Mouse (Mus musculus) kidney, postnatal 0 days (tissue): Measurements from ENCODE around the gene Hnrnpa2b1. TPM values are rescaled to one million over a fixed set of nuclear protein-coding genes. Genes with fewer than 3 reads are reported as not detected.

ENCODE experiments used
- ATAC-seq: fragments of 200-750 bp; cut with Nextera tagmentation; replicated peaks from 2 replicates; pipeline ENCODE4 v1.8.0; 2017; ENCODE audit warnings: low read depth, moderate number of reproducible peaks, moderate TSS enrichment, moderate library complexity; ENCODE audit not compliant: low FRiP score
- DNase-seq: peaks from one replicate; pipeline ENCODE4 v3.0.0-alpha.2; 2016; ENCODE audit warnings: low spot score
- H3K27ac ChIP-seq: fragments of 300-500 bp; sonication (generic); 2 replicates; pipeline ENCODE4 v1.5.1; 2014; ENCODE audit warnings: mild to moderate bottlenecking
- H3K27me3 ChIP-seq: fragments of 300-500 bp; sonication (generic); 2 replicates; pipeline ENCODE4 v1.6.1; 2014; ENCODE audit warnings: low read length, mixed read lengths; ENCODE audit not compliant: insufficient read depth
- H3K36me3 ChIP-seq: fragments of 300-500 bp; sonication (generic); 2 replicates; pipeline ENCODE4 v1.6.1; 2014; ENCODE audit warnings: low read length, mixed read lengths; ENCODE audit not compliant: insufficient read depth
- H3K4me1 ChIP-seq: fragments of 300-500 bp; sonication (generic); replicated peaks from 2 replicates; pipeline ENCODE4 v1.6.1; 2014; ENCODE audit warnings: antibody characterized with exemption, low read length, mixed read lengths; ENCODE audit not compliant: insufficient read depth
- H3K4me2 ChIP-seq: fragments of 300-500 bp; sonication (generic); 2 replicates; pipeline ENCODE4 v1.6.1; 2014; ENCODE audit warnings: mild to moderate bottlenecking, low read length, moderate library complexity, mixed read lengths
- H3K4me3 ChIP-seq: fragments of 300-500 bp; sonication (generic); replicated peaks from 2 replicates; pipeline ENCODE4 v1.5.1; 2014; ENCODE audit warnings: low read depth, low read length
- H3K9ac ChIP-seq: fragments of 300-500 bp; sonication (generic); 2 replicates; pipeline ENCODE4 v1.6.1; 2014; ENCODE audit warnings: low read depth, low read length
- H3K9me3 ChIP-seq: fragments of 300-500 bp; sonication (generic); replicated peaks from 2 replicates; pipeline ENCODE4 v1.6.1; 2016; ENCODE audit warnings: low read length, inconsistent platforms, mixed read lengths
- CTCF ChIP-seq: IDR thresholded peaks from 2 replicates; pipeline ENCODE4 v1.5.1; 2016; ENCODE audit warnings: antibody characterized with exemption, low read depth, mild to moderate bottlenecking, moderate library complexity
- WGBS: fragments of 180-500 bp; shearing (Covaris S2); extraction: QIAGEN DNeasy Blood & Tissue Kit; methylation state at CpG from one replicate; pipeline ENCODE4 v1.1.7; 2014; 5-methylcytosine and 5-hydroxymethylcytosine counted together
- polyA plus RNA-seq: library from polyadenylated mRNA; unstranded; fragments of >200 nt; fragmentation: Nextera tagmentation; extraction: Ambion mirVana; gene quantifications from 2 replicates; pipeline ENCODE4 v1.2.1, GENCODE M21; 2015

Hnrnpa2b1 gene
- polyA plus RNA-seq, 1 experiment from 2014 or later: 1,374 TPM

DNA sequence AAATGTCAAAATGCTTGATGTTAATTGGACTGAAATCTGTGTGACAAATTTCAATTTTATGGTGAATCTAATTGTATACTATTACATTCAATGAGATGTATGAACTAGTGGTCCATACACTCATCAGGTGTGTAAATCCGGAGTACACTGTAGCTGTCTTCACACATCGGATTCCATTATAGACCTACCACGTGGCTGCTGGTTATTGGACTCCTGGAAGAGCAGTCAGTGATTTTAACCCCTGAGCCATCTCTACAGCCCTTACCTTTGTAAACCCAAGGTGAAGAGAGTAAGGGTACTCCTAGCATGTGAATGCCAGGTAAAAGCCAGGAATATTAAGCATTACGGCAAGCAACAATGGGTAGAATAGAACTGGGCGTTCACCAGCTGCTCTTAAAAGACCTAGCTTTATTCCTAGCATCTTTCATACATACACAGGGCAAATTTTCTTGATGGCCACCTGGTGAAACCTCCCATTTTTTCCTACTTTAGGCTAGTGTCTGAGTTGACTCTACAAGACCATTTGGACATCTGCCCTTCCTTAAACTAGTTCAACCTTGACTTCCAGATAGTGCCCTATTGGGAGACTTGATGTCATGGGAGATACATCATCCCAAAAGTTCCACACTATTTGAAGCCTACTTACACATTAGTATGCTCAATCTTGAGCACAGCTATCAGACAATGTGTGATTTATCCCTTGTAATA is 10.2 kb downstream of the Hnrnpa2b1 start:
- no peak for TF ChIP-seq CTCF
- Histone ChIP-seq H3K9me3 (no peaks in the 10 kb centered on the region), H3K4me2 (no peak overlapping the region), H3K4me3 (no peak overlapping the region), H3K4me1 (no peaks in the 10 kb centered on the region), H3K27me3 (no peaks in the 10 kb centered on the region), H3K36me3 (peaks cover 35% of the 10 kb centered on the region), H3K9ac (no peak overlapping the region), H3K27ac (no peak overlapping the region)
- ATAC-seq: peak; percentile 52
- DNase-seq: no peak
- 46% methylated on average over 5 of the region's 5 CpGs for WGBS

DNA sequence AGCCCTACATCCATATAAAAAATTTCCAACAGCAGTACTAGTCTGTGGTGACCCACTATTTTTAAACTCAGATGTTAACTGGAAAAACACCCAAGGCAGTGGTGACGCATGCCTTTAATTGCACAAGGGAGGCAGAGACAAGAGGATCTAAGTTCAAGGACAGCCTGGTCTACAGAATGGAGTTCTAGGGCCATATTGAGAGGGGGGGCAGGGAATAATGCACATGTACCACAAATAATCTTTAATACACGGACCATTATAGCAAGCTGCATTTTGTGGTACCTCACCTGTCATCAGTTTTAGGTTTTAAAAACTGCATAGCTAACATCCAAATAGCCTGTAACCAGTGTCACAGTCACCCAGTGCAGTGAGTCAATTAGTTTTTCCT is 10.8 kb downstream of the Hnrnpa2b1 start:
- Histone ChIP-seq H3K27me3 (no peaks in the 10 kb centered on the region), H3K27ac (no peak overlapping the region), H3K9ac (no peak overlapping the region), H3K4me2 (no peak overlapping the region), H3K4me3 (no peak overlapping the region), H3K9me3 (no peaks in the 10 kb centered on the region), H3K36me3 (peaks cover 33% of the 10 kb centered on the region), H3K4me1 (no peaks in the 10 kb centered on the region)
- peak; percentile 29 for DNase-seq
- WGBS: 47% methylated on average over 2 of the region's 2 CpGs
- TF ChIP-seq CTCF: no peak
- ATAC-seq: peak; percentile 41; the same call in 1 of the 2 replicates

GRCm38 (mm10) chr6:51457770-51458387 is 11.8 kb downstream of the Hnrnpa2b1 start:
- no peak overlapping the region for H3K4me2 ChIP-seq
- ATAC-seq (no peak), DNase-seq (no peak)
- H3K9me3 ChIP-seq: no peaks in the 10 kb centered on the region
- H3K27me3 ChIP-seq: no peaks in the 10 kb centered on the region
- H3K9ac ChIP-seq: no peak overlapping the region
- no peak for TF ChIP-seq CTCF
- WGBS: 77% methylated on average over 8 of the region's 8 CpGs
- H3K4me1 ChIP-seq: no peaks in the 10 kb centered on the region
- no peak overlapping the region for H3K27ac ChIP-seq
- no peak overlapping the region for H3K4me3 ChIP-seq
- H3K36me3 ChIP-seq: peaks cover 24% of the 10 kb centered on the region

GRCm38 (mm10) chr6:51457283-51457682 is 12.4 kb downstream of the Hnrnpa2b1 start:
- WGBS: 70% methylated on average over 3 of the region's 3 CpGs
- no peak for DNase-seq
- Histone ChIP-seq H3K4me2 (no peak overlapping the region), H3K4me1 (no peaks in the 10 kb centered on the region), H3K9ac (no peak overlapping the region), H3K9me3 (no peaks in the 10 kb centered on the region), H3K36me3 (peaks cover 22% of the 10 kb centered on the region), H3K27me3 (no peaks in the 10 kb centered on the region), H3K27ac (no peak overlapping the region), H3K4me3 (no peak overlapping the region)
- TF ChIP-seq CTCF: no peak
- ATAC-seq: no peak

DNA sequence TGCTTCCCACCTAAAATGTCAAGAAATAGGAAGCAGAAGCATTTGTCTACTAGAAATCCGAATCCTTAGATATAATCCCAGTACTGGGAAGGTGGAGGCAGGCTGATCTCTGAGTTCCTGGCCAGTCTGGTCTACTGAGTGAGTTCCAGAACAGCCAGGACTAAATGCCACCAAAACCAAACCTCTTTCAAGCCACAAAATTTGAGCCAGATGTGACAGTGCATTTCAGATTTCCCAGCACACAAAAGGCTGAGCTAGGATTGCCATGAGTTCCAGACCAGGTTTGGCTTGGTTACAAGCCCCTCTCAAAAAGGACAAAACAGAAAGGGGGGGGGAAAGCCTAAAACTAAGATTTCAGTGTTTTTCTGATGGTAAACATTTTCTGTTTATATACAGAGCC is 13.5 kb downstream of the Hnrnpa2b1 start:
- Histone ChIP-seq H3K9me3 (no peaks in the 10 kb centered on the region), H3K27ac (no peak overlapping the region), H3K4me1 (no peaks in the 10 kb centered on the region), H3K36me3 (peaks cover 13% of the 10 kb centered on the region; the same call in 1 of the 2 replicates), H3K4me3 (no peak overlapping the region), H3K4me2 (no peak overlapping the region), H3K27me3 (no peaks in the 10 kb centered on the region), H3K9ac (no peak overlapping the region)
- TF ChIP-seq CTCF: no peak
- WGBS: 67% methylated on average over 1 of the region's 1 CpGs
- no peak for DNase-seq
- no peak for ATAC-seq

- Histone ChIP-seq H3K27me3 (no peaks in the 10 kb centered on the region), H3K4me1 (no peaks in the 10 kb centered on the region), H3K9me3 (no peaks in the 10 kb centered on the region), H3K4me2 (no peak overlapping the region), H3K27ac (no peak overlapping the region), H3K36me3 (0 out of 2 replicates have a peak, but pooled peaks cover 5% of the 10 kb centered on the region), H3K9ac (no peak overlapping the region), H3K4me3 (no peak overlapping the region)
- 50% methylated on average over 3 of the region's 3 CpGs for WGBS
- no peak for TF ChIP-seq CTCF
- ATAC-seq: no peak
- no peak for DNase-seq
Observed at GRCm38 (mm10) chr6:51454949-51455348, 14.7 kb downstream of the Hnrnpa2b1 start.
